In genomic region chr5:117278809-117279668, GRCm38 (mm10) we compare ENCODE assay signal across 12 mouse cellular contexts. TPM values are rescaled to one million over a fixed set of nuclear protein-coding genes. Genes with fewer than 3 reads are reported as not detected.
DNase-seq lines count a peak whose midpoint lies in the region; ATAC-seq lines count a peak whose summit lies in the region.
"Had no signal": no experiment of that assay in that cellular context is flagged by ENCODE, and none has a peak within 500 bp of the region (broad histone marks: within the 10 kb centered on the region; RNA-seq: fewer than 3 reads in every experiment).

No protein-coding gene starts in this region.

- DNase-seq in 3T3-L1 (ENCODE audit: low read depth, low spot score) = peak; percentile 68
- peak; percentile 65 for DNase-seq in Muller cell, postnatal 12 days (ENCODE audit: inconsistent ontology term)
- DNase-seq in kidney, adult 9 months = peak; percentile 93
- no peak for DNase-seq in limb, embryonic 10.5 days (ENCODE audit: low spot score)
- DNase-seq in cerebellum, postnatal 25 days = no peak
- no peak for DNase-seq in embryo, embryonic 10.5 days (ENCODE audit: low spot score)
- DNase-seq in layer of hippocampus, postnatal 14 days (ENCODE audit: low spot score in 2 of 2) = no peak
- DNase-seq: gastrocnemius, postnatal 10 days had no signal

- 64% methylated on average over 15 of the region's 15 CpGs for WGBS in lung, embryonic 16.5 days
- 94% methylated on average over 15 of the region's 15 CpGs for WGBS in limb, embryonic 10.5 days

- H3K27ac ChIP-seq in lung, embryonic 16.5 days (ENCODE audit: low read length) = peak overlapping the region; percentile 40
- no peak overlapping the region for H3K27ac ChIP-seq in limb, embryonic 10.5 days
- H3K27ac ChIP-seq: embryonic facial prominence, embryonic 13.5 days; limb, embryonic 13.5 days; neural tube, embryonic 13.5 days had no signal

- ATAC-seq in lung, embryonic 16.5 days (ENCODE audit: low read depth) = peak; percentile 71

- H3K4me3 ChIP-seq in lung, embryonic 16.5 days (ENCODE audit: low read length) = no peak overlapping the region
- no peak overlapping the region for H3K4me3 ChIP-seq in limb, embryonic 10.5 days
- H3K4me3 ChIP-seq: embryonic facial prominence, embryonic 13.5 days; limb, embryonic 13.5 days; neural tube, embryonic 13.5 days had no signal

- no peaks in the 10 kb centered on the region for H3K9me3 ChIP-seq in lung, embryonic 16.5 days (ENCODE audit: control insufficient read depth, low read length)
- no peaks in the 10 kb centered on the region for H3K9me3 ChIP-seq in limb, embryonic 10.5 days (replicated peaks)
- H3K9me3 ChIP-seq: embryonic facial prominence, embryonic 13.5 days; limb, embryonic 13.5 days; neural tube, embryonic 13.5 days had no signal

- peaks cover 12% of the 10 kb centered on the region for H3K36me3 ChIP-seq in lung, embryonic 16.5 days (ENCODE audit: control insufficient read depth, insufficient read depth, low read length)
- H3K36me3 ChIP-seq in limb, embryonic 10.5 days = peaks cover 58% of the 10 kb centered on the region

- H3K27me3 ChIP-seq in lung, embryonic 16.5 days (ENCODE audit: control insufficient read depth, insufficient read depth, low read depth, low read length) = no peaks in the 10 kb centered on the region
- no peaks in the 10 kb centered on the region for H3K27me3 ChIP-seq in limb, embryonic 10.5 days (ENCODE audit: low read depth, poor library complexity, severe bottlenecking)
- H3K27me3 ChIP-seq: embryonic facial prominence, embryonic 13.5 days; limb, embryonic 13.5 days; neural tube, embryonic 13.5 days had no signal

- H3K4me2 ChIP-seq in lung, embryonic 16.5 days (ENCODE audit: low read depth, low read length) = no peak overlapping the region
- H3K4me2 ChIP-seq: embryonic facial prominence, embryonic 13.5 days; limb, embryonic 13.5 days; neural tube, embryonic 13.5 days had no signal

- no peak overlapping the region for H3K9ac ChIP-seq in lung, embryonic 16.5 days (ENCODE audit: low read length)
- H3K9ac ChIP-seq: embryonic facial prominence, embryonic 13.5 days; limb, embryonic 13.5 days; neural tube, embryonic 13.5 days had no signal

- peaks cover 6% of the 10 kb centered on the region for H3K4me1 ChIP-seq in lung, embryonic 16.5 days (replicated peaks; ENCODE audit: control insufficient read depth, insufficient read depth, low read length)
- peaks cover 2% of the 10 kb centered on the region for H3K4me1 ChIP-seq in limb, embryonic 10.5 days
- H3K4me1 ChIP-seq: embryonic facial prominence, embryonic 13.5 days; limb, embryonic 13.5 days had no signal

RNA-seq across cellular contexts. Expression of gene Pebp1, which starts 8.4 kb away (rescaled TPM):
- polyA plus RNA-seq in lung, embryonic 16.5 days (2015; fragmentation: Nextera tagmentation; extraction: Ambion mirVana) = 649 and 667 TPM in 2 replicates
- 922 and 1,037 TPM in 2 replicates for polyA plus RNA-seq in limb, embryonic 10.5 days (2016; fragmentation: Nextera tagmentation; extraction: Ambion mirVana)
- 100 to 1,000 TPM; 762 to 788 TPM for total RNA-seq in layer of hippocampus, postnatal 14 days (2021)

RNA-seq across cellular contexts. Expression of gene Vsig10, which starts 39.8 kb away (rescaled TPM):
- polyA plus RNA-seq in lung, embryonic 16.5 days (2015; fragmentation: Nextera tagmentation; extraction: Ambion mirVana) = 18.2 and 20.0 TPM in 2 replicates
- polyA plus RNA-seq in limb, embryonic 10.5 days (2016; fragmentation: Nextera tagmentation; extraction: Ambion mirVana) = 3.1 and 4.4 TPM in 2 replicates
- total RNA-seq in layer of hippocampus, postnatal 14 days (2021) = 1 to 10 TPM; 3.4 to 6.2 TPM

Comparison
In these comparisons a context has a peak if more than half of its experiments do, and no peak if none do; other contexts are left out.
1. DNase-seq: peak in 3T3-L1 (single experiment), Muller cell, postnatal 12 days (single experiment) and kidney, adult 9 months (single experiment); none in limb, embryonic 10.5 days (single experiment), cerebellum, postnatal 25 days (0 of 2), embryo, embryonic 10.5 days (single experiment) and layer of hippocampus, postnatal 14 days (0 of 2).